Comparison of ENCODE assay signal across 9 mouse cellular contexts in genomic region chr1:179858780-179859551, GRCm38 (mm10). TPM values are rescaled to one million over a fixed set of nuclear protein-coding genes. Genes with fewer than 3 reads are reported as not detected.
A peak's percentile ranks its signal among the peaks of the same experiment; 100 is the strongest.
DNase-seq lines count a peak whose midpoint lies in the region; ATAC-seq and TF ChIP-seq lines count a peak whose summit lies in the region.
"Had no signal": no experiment of that assay in that cellular context is flagged by ENCODE, and none has a peak within 500 bp of the region (broad histone marks: within the 10 kb centered on the region; RNA-seq: fewer than 3 reads in every experiment).

No protein-coding gene starts in this region.

- H3K4me3 ChIP-seq in forebrain, embryonic 14.5 days (ENCODE audit: low read depth, low read length) = no peak overlapping the region
- no peak overlapping the region for H3K4me3 ChIP-seq in intestine, postnatal 0 days (ENCODE audit: low read depth, low read length)
- no peak overlapping the region for H3K4me3 ChIP-seq in liver, embryonic 16.5 days (ENCODE audit: low read depth, low read length)
- H3K4me3 ChIP-seq: limb, embryonic 12.5 days had no signal

- H3K9me3 ChIP-seq in forebrain, embryonic 14.5 days (replicated peaks; ENCODE audit: control insufficient read depth, low read length) = no peaks in the 10 kb centered on the region
- H3K9me3 ChIP-seq in intestine, postnatal 0 days (ENCODE audit: control insufficient read depth) = no peaks in the 10 kb centered on the region
- no peaks in the 10 kb centered on the region for H3K9me3 ChIP-seq in liver, embryonic 16.5 days (replicated peaks; ENCODE audit: control insufficient read depth, low read length)
- H3K9me3 ChIP-seq: limb, embryonic 12.5 days had no signal

- H3K27ac ChIP-seq in forebrain, embryonic 14.5 days (ENCODE audit: low read depth, low read length) = no peak overlapping the region
- H3K27ac ChIP-seq in intestine, postnatal 0 days (ENCODE audit: low read depth, low read length) = no peak overlapping the region
- H3K27ac ChIP-seq in liver, embryonic 16.5 days (ENCODE audit: low read length) = 0 out of 2 replicates have a peak overlapping the region, but pooled peaks have one; percentile 17
- H3K27ac ChIP-seq: limb, embryonic 12.5 days had no signal

- no peaks in the 10 kb centered on the region for H3K4me1 ChIP-seq in forebrain, embryonic 14.5 days (ENCODE audit: control insufficient read depth, insufficient read depth, low read length)
- no peaks in the 10 kb centered on the region for H3K4me1 ChIP-seq in intestine, postnatal 0 days (replicated peaks; ENCODE audit: control insufficient read depth, insufficient read depth, low read length)
- H3K4me1 ChIP-seq in liver, embryonic 16.5 days (ENCODE audit: control insufficient read depth, low read depth, low read length) = peaks cover 12% of the 10 kb centered on the region

- H3K9ac ChIP-seq in forebrain, embryonic 14.5 days (ENCODE audit: low read length) = no peak overlapping the region
- H3K9ac ChIP-seq in intestine, postnatal 0 days (ENCODE audit: low read depth, low read length) = no peak overlapping the region
- peak overlapping the region; percentile 52 for H3K9ac ChIP-seq in liver, embryonic 16.5 days (ENCODE audit: low read depth, low read length)
- H3K9ac ChIP-seq: limb, embryonic 12.5 days had no signal

- peak; percentile 79 for ATAC-seq in forebrain, embryonic 14.5 days
- 0 out of 2 replicates have a peak, but pooled peaks have one; percentile 45 for ATAC-seq in intestine, postnatal 0 days
- peak; percentile 38; the same call in 1 of the 2 replicates for ATAC-seq in liver, embryonic 16.5 days (ENCODE audit: low read depth)

- intact Hi-C loops in heart, postnatal 25 days (cut with DNase I) = loop anchor here (5.0 to 10.0 kb wide), 3 partner anchors 258 to 358 kb away; no protein-coding TSS in a partner anchor

- WGBS in forebrain, embryonic 14.5 days = 44% methylated on average over 14 of the region's 14 CpGs
- 41% methylated on average over 14 of the region's 14 CpGs for WGBS in intestine, postnatal 0 days
- WGBS in liver, embryonic 16.5 days (ENCODE audit: insufficient replicate concordance) = 18% methylated on average over 14 of the region's 14 CpGs

- no peaks in the 10 kb centered on the region for H3K36me3 ChIP-seq in forebrain, embryonic 14.5 days (ENCODE audit: control insufficient read depth, insufficient read depth, low read length)
- H3K36me3 ChIP-seq in intestine, postnatal 0 days (ENCODE audit: control insufficient read depth, insufficient read depth) = no peaks in the 10 kb centered on the region
- H3K36me3 ChIP-seq in liver, embryonic 16.5 days (ENCODE audit: control insufficient read depth, insufficient read depth) = no peaks in the 10 kb centered on the region
- H3K36me3 ChIP-seq: limb, embryonic 12.5 days had no signal

- H3K27me3 ChIP-seq in forebrain, embryonic 14.5 days (replicated peaks; ENCODE audit: control insufficient read depth, insufficient read depth, low read length) = no peaks in the 10 kb centered on the region
- H3K27me3 ChIP-seq in intestine, postnatal 0 days (replicated peaks; ENCODE audit: control insufficient read depth, insufficient read depth, low read length) = no peaks in the 10 kb centered on the region
- no peaks in the 10 kb centered on the region for H3K27me3 ChIP-seq in liver, embryonic 16.5 days (ENCODE audit: control insufficient read depth, insufficient read depth, low read depth, low read length)
- H3K27me3 ChIP-seq: limb, embryonic 12.5 days had no signal

- peak; percentile 77 for TF ChIP-seq CTCF in intestine, postnatal 0 days (IDR thresholded peaks at IDR 0.05; ENCODE audit: low read depth)

- DNase-seq in heart, adult 11 months = peak; percentile 78
- DNase-seq in heart, postnatal 25 days (ENCODE audit: low spot score) = no peak
- DNase-seq in c-Kit-negative CD71-positive TER-119-positive erythroid progenitor cells, embryonic 14.5 days (ENCODE audit: low read depth, low spot score) = peak; percentile 30
- peak; percentile 86 for DNase-seq in forebrain, embryonic 14.5 days (ENCODE audit: low spot score)
- peak; percentile 79 for DNase-seq in retina, postnatal 1 day
- DNase-seq in gastrocnemius, postnatal 25 days = no peak

- H3K4me2 ChIP-seq in forebrain, embryonic 14.5 days (ENCODE audit: low read length) = no peak overlapping the region
- no peak overlapping the region for H3K4me2 ChIP-seq in intestine, postnatal 0 days (replicated peaks; ENCODE audit: low read depth)
- peak overlapping the region; percentile 49 for H3K4me2 ChIP-seq in liver, embryonic 16.5 days (ENCODE audit: low read depth, low read length)
- H3K4me2 ChIP-seq: limb, embryonic 12.5 days had no signal

RNA-seq across cellular contexts. Expression of gene Ahctf1, which starts 55.5 kb away (rescaled TPM):
- total RNA-seq in heart, postnatal 25 days (2021) = 10 to 100 TPM; 15.8 to 20.5 TPM
- 17.1 and 20.6 TPM in 2 replicates for polyA plus RNA-seq in forebrain, embryonic 14.5 days (2014; fragmentation: Nextera tagmentation; extraction: Ambion mirVana)
- polyA plus RNA-seq in intestine, postnatal 0 days (2015; fragmentation: Nextera tagmentation; extraction: Ambion mirVana) = 8.8 and 9.4 TPM in 2 replicates
- polyA plus RNA-seq in liver, embryonic 16.5 days (2015; fragmentation: Nextera tagmentation; extraction: Ambion mirVana) = 14.4 and 14.9 TPM in 2 replicates
- total RNA-seq in gastrocnemius, postnatal 25 days (2021) = 10 to 100 TPM; 15.3 to 19.1 TPM

RNA-seq across cellular contexts. Expression of gene Gm10518, which starts 55.8 kb away (rescaled TPM):
- total RNA-seq in heart, postnatal 25 days (2021) = not detected
- not detected in 2 replicates for polyA plus RNA-seq in forebrain, embryonic 14.5 days (2014; fragmentation: Nextera tagmentation; extraction: Ambion mirVana)
- polyA plus RNA-seq in intestine, postnatal 0 days (2015; fragmentation: Nextera tagmentation; extraction: Ambion mirVana) = not detected in 2 replicates
- 0.08 and 0.13 TPM in 2 replicates for polyA plus RNA-seq in liver, embryonic 16.5 days (2015; fragmentation: Nextera tagmentation; extraction: Ambion mirVana)
- total RNA-seq in gastrocnemius, postnatal 25 days (2021) = not detected

Comparison
In these comparisons a context has a peak if more than half of its experiments do, and no peak if none do; other contexts are left out.
1. DNase-seq: peak in heart, adult 11 months (single experiment), c-Kit-negative CD71-positive TER-119-positive erythroid progenitor cells, embryonic 14.5 days (single experiment), forebrain, embryonic 14.5 days (single experiment) and retina, postnatal 1 day (single experiment); none in heart, postnatal 25 days (single experiment) and gastrocnemius, postnatal 25 days (single experiment).
2. Peak in every context shown above with its lines, with median percentiles within 50 percentile points of each other: ATAC-seq.